Mouse (Mus musculus): ENCODE results near the gene Gcnt2.
"Not testable (repeated sequence)": the region's sequence is repeated elsewhere in the genome, so short reads cannot be mapped to it uniquely, and the experiment has no call there.

Gene Gcnt2

DNA sequence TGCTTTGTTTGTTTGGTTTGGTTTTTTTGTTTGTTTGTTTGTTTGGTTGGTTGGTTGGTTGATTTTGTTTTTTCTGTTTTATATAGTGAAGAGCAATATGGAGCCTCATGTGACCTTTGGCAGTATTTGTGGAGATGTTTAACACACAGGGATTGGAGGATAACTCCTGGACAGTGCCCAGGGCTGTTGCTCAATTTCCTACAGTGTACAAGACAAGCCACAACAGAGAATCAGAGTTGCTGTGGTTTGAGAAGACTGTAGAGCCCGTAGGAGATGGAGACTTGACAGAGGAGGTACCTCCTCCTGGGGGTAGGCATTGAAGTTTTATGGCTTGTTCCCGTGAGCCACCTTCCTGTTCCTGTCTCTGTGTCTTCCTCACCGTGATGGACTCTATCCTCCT is 87.0 kb downstream of the Gcnt2 start:
- no peak for DNase-seq

DNA sequence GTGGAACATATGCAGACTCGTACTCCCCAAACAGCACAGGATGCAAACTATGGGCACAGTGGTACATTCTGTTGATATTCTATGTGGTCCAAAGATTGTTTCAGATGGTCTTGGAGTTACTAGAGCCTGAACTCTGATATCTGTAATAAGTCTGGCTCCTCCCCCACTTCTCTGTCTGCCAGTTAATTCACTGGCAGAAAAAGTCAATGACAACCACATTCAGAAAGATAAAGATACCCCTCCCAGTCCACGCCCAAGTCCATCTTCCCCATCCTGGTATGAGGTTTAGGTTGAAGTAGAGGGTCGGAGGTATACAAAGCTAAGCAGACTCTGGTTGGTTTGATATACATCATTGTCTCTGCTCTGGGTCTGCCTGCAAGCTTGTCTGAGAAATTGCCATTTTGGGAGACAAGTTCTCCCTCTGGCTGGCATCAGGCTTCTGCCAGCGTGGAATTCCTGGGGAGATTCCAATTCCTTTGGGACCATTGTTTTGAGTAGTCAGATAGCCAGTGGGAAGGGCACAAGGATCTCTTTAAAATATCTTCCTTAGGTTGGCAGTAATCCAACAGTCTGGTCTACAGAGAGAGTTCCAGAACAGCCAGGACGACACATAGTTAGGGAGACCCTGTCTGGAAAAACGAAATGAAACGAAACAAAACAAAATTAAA is 88.1 kb downstream of the Gcnt2 start:
- no peak for DNase-seq

DNA sequence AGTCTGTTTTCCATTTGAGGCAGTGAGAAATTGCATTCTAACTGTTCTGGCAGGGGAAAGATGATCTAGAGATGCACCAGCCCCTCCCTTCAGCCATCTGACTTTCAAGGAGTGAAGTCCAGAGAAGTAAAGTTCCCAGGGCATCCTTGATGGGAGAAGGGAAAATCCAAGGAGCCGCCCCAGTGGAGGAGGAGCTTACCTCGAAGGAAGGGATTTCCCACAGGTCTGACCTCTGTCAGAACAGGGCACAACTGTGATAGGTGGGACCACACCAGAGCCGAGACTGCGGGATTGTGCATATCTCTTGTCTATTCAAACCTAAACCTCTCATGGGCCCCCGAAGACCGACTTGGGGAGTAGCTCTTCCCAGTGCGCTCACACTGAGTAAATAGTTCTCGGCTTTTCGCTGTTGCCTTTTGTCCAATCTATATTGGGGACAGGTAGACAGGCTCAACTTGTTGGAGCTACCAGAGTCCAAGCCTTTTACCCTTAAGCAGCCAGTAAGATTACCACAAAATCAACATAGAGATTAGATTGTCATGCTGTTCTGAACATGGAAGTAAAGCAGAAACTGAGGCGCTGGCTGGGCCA is 91.9 kb downstream of the Gcnt2 start:
- no peak for DNase-seq

DNA sequence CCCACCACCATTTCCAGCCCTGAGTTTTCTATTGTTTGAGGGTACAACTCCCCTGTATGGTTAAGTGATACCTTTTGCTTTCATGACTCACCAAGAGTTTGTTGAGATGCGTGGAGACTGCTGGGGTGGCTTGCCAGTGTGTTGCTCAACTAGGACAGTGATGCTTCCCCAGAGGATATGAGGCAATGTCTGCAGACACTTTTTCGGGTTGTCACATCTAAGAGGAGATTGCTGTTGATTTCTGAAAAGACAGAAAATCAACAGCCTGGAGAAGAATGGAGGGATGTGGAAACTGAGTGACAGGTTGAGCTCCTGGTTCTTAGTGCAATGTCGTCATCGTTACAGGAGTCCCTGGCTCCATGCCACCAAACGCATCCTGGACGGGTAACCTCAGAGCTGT is 93.7 kb downstream of the Gcnt2 start:
- DNase-seq, result peak; percentile 7

DNA sequence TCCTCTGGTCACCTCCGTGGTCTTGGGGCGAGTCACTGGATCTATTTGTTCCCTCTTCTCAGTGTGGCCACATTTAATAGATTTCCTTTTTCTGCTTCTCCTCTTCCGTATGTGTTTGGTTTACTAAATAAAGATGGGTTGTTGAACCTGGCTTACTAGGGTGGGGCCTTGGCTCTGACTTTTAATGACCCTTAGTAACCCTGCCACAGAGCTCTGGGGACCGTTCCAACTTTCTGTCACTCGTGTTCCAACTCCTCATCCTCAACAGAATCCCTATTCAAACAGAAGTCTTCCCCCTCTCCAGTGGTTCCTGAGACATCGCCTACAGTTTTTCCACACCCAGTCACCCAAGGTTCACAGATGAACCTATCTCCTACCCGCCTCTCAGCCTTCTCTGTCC is 96.2 kb downstream of the Gcnt2 start:
- no peak for DNase-seq

DNA sequence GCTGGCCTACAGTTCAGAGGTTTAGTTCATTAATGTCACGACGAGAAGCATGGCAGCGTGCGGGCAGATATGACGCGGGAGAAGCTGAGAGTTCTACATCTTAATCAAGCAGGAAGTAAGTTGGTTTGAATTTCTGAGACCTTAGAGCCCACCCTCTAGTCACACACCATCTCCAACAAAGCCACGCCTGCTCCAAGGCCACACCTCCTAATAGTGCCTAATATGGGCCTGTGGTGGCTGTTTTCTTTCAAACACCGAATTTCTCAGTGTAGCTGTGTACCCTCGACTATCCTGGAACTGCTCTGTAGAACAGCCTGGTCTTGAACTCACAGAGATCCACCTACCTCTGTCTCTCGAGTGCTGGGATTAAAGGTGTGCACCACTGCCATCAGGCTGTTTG is 108.1 kb downstream of the Gcnt2 start:
- DNase-seq, result no peak

DNA sequence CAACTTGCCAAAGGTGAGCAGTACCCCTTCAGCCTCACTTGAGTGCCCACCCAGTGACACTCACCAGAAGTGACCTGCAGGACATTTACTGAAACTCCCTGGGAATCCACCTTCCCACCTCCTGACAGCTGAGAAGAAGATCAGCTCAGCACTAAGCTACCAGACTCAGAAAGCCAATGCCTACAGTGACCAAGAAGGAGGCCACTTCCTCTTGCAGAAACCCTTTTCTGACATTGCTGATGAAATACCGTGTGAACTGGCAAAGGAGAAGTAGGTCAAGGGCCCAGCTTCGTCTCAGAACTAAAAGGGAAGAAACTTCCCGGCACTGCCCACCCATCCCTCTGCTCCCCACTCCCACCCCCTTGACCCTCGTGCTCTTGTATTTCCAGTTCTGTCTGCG is 109.0 kb downstream of the Gcnt2 start:
- DNase-seq, result no peak

DNA sequence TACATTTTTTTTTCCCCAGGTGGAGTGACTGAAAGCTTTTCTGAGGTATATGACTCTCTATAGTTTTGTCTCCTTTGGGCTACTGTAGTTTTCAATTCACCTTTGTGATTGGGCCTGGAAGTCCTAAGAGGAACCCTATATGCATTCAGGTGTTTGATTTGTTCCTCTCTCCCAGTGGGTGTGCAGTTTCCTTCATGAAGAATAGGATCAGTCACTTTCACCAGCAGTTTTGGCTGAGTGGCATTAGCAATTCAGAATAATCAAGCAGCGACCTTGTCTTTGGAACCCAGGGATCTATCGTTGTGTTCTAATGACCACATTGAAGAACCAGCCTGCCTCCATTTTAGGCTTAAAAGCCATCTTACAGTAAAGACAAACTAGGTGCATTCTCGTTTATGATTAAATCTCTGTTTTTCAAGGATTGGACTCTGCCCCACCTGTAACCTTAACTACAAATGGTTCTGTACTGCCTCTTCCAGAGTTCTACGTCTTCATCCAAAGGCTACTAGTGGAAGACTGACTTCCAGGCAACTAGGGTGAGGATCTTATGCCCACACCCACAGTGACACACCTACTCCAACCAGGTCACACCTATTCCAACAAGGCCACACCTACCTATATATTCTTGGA is 110.3 kb downstream of the Gcnt2 start:
- no peak for DNase-seq

DNA sequence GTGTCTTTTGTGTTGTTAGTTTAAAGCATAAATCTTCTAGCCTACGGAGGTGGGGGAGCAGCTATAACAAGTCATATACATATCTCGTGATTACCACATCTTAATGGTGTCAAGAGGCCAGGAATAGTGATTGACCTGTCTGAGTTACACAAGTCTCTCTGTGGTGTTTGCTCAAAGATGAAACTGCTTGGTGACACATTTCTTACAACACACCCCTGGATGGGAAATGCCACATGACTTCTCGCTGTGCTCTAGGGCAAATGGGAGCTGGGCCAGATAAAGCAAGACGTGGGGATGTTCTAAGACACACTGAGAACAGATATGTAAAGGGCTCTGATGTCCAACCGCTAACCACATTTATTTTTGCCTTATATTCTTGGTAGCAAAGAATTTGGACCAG is 111.7 kb downstream of the Gcnt2 start:
- no peak for DNase-seq

DNA sequence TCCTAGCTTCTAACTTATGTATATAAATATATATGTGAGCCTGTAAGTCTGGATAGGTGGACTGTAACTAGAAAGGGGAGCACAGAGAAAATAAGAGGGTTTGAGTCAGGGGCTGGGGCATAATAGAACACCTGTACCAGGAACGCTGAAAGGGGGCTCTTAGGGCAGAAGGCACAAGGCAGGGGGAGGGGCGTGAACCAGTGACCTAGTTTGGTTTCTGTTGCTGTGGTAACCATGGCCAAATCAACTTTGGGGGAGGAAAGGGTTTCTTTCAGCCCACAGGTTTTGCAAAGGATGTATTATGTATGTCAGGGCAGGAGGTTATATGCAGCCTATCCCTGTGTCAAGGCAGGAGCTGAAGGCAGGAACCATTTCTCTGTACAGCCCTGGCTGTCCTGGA is 112.3 kb downstream of the Gcnt2 start:
- no peak for DNase-seq

DNA sequence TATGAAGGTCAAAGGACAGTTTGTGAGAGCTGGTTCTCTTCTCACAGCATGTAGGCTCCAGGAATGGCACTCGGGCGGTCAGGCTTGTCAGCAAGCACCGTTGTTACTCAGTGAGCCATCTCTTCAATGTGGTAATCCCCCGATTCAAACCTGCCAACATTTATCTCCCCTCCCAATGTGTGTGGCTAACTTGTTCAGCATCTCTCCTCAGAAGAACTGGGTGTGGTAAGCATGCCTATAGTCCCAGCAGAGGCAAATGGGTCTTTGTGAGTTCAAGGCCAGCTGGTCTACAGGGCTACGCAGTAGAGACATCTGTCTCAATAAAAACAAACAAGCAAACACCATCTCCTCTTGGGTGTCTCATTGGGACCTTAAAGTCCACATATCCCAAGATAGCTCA is 113.4 kb downstream of the Gcnt2 start:
- DNase-seq, result no peak

DNA sequence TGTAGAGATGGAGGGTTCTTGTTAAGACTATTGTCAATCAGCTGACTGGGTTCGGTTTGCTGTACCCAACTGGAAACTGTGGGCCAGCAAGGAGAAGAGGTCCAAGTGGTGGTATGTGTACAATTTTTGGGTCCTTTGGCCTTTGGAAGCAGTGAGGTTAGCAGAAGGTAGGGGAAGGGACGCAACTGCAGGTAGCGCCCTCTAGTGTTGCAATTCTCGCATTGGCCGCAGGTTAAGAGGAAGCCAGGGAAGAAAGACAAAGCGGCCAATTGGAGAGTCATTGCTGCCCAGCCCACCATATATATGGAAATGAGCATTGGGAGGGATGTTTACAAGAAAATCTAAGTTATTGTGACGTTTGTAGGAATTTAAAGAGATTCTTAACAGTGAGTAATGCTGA is 118.1 kb downstream of the Gcnt2 start:
- peak; percentile 33 for DNase-seq

DNA sequence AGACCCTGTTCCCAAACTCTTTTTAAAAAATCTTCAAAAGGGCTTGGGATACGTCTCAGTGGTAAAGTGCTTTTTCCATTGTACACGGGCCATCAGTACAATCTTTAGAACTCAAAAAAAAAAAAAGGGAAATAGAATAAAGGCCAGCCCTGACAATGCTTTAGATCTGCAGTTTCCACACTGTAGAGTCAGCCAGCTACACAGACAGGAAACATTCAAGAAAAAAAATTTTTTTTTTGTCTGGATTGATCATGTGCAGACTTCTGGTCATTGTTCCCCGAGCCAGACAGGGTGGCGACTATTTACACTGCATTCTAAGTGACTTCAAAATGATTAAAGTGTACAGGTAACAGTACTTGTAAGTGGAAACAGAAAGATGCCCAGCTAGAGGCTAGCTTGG is 119.1 kb downstream of the Gcnt2 start:
- no peak for DNase-seq

DNA sequence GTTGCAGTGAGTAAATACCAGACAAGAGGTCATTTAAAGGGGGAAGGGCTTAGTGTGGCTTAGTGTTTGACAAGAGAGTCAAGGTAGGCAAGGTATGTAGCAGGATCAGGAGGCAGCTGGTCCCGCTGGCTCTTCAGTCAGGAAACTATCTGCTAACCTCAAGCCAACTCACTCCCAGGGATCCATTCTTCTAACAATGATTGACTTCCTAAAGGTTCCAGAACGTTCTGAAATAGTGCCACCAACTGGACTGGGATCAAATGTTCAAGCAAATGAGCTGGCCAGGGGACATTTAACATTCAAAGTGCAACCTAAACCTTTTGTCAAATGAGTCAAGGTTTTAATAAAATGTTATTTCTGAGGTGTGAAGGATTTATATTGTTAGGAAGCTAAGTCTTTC is 119.8 kb downstream of the Gcnt2 start:
- no peak for DNase-seq

DNA sequence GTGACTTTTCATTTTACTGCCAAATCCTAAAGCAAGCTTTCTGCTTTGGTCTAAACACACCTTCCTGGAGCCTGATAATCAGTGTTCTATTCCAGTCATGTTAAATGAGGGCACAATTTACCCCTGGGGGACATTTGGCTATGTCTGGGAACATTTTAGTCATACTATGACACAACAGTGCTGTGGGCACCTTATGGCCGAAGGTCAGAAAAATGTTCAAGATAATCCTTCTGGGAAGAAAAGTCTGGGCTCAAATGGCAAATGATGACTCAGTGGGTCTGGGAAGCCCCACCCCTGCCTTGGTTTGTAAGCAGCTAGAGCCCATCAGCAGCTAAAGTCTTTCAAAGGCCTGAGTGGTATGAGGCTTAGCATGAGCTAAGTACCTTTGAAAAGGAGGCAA is 123.2 kb downstream of the Gcnt2 start:
- DNase-seq, result no peak

DNA sequence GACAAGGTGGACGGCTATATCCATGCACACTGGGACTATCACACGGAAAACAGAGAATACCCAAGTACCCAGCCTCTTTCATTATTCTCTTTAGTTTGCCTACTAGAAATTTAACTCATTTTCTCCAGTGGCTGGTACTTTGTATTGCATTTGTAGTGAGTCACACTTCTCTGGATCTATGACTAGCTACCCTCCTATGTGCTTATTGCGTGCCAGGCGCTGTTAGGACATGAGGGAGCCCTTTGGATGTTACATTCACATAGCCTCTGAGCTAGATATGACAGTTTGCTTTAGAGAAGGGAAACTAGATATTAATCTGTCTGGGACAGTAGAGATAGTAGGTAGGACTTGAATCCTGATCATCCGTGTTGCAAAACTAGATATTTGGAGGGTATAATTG is 126.5 kb downstream of the Gcnt2 start:
- no peak for DNase-seq

DNA sequence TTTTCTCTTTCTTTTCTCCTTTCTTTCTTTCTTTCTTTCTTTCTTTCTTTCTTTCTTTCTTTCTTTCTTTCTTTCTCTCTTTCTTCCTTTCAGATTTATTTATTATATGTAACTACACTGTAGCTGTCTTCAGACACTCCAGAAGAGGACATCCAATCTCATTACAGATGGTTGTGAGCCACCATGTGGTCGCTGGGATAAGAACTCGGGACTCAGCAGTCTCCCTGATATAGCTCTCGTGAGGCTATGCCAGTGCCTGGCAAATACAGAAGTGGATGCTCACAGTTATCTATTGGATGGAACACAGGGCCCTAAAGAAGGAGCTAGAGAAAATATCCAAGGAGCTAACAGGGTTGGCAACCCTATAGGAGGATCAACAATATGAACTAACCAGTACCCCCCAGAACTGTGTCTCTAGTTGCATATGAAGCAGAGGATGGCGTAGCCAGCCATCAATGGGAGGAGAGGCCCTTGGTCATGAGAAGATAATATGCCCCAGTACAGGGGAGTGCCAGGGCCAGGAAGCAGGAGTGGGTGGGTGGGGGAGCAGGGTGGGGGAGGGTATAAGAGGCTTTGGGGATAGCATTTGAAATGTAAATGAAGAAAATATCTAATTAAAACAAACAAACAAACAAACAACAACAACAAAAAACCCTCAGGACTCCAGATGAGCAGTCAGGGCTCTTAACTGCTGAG is 128.2 kb downstream of the Gcnt2 start:
- DNase-seq, result not testable (repeated sequence)

DNA sequence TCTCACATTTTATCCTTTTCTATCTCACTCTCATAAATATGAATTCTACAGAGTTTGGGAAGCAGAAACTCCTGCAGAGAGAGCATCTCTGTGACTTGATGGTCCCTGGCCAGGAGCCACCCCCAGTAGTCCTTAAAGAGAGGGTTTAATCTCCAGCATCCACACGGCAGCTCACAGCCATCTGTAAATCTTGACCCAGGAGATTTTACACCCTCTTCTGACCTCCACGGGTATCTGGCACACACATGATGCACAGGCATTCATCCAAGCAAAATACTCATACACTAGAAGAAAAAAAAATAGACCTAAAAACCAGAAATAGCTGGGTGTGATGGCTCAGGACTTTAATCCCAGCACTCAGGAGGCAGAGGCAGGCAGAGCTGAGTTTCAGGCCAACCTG is 128.9 kb downstream of the Gcnt2 start:
- no peak for DNase-seq

DNA sequence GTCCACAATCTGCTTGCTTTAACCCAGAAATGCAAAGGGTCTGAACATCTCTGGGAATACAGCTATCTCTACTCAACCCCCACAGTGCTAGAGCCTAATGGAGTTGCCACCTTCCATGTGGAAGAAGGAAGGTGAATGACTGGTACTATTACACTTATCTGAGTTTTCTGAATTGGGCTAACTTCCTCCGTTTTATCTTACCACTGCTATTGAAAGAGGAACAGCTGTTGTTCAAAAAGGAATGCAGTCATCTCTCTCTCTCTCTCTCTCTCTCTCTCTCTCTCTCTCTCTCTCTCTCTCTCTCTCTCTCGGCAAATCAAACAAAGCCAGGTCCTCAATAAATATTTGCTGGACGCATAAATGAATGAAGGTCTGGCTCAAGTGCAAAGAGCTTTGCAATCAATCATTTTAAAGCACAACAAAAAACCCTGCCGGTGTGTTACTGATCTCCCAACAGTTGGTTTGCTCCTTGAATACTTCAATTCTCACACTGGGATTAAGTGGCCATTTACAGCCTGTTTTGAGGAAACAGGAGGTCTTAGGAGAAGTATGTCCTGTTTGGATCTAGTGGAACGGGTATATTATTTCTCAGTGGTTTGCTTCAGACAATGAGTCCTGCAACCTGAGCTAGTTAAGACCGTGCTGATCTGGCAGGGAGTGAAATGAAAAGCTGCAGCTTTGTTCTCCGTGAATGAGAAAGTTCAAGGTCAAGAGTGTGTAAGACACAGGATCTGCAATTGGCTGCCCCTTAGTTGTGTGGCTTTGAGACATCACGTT is 135.1 kb downstream of the Gcnt2 start:
- no peak for DNase-seq

DNA sequence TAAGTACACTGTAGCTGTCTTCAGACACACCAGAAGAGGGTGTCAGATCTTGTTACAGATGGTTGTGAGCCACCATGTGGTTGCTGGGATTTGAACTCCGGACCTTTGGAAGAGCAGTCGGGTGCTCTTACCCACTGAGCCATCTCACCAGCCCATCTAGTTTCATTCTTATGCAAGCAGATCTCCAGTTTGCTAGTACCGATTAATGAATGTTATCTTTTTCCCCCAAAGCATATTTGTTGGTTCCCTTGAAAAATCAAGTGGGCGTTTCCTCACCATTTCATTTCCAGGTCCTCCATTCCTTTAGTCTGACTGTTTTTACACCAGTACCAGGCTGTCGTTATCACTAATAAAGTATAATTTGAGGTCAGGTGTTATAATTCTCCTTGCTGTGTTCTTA is 139.0 kb downstream of the Gcnt2 start:
- DNase-seq, result not testable (repeated sequence)

DNA sequence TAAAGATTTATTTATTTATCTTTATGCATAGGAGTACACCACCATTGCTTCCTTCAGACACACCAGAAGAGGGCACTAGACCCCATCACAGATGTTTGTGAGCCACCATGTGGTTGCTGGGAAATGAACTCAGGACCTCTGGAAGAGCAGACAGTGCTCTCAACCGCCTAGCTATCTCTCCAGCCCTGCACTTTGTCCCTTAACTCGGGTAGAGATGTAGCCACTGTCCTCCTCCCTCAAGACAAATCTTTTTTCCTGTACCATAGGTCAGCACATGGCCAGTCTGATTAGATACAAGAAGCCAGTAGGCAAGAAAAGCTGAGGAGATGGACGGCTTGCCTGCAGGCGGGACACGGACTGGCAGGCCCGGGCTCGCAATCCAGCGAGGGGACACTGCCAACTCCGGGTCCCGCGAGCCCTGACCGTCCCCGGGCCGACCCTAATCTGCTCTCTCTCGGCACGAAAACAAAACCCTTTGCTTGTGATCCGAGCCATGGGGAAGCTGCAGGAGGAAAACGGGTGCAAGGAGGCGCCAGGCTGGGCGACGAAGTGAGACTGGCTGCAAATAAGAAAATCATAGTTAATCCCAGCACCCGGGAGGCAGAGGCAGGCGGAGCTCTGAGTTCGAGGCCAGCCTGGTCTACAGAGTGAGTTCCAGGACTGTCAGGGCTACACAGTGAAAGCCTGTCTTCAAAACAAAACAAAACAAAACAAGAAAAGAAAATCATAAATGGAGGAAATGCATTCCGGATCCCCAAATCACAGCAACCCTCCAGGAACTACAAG is 140.8 kb downstream of the Gcnt2 start:
- DNase-seq, result peak; percentile 17

DNA sequence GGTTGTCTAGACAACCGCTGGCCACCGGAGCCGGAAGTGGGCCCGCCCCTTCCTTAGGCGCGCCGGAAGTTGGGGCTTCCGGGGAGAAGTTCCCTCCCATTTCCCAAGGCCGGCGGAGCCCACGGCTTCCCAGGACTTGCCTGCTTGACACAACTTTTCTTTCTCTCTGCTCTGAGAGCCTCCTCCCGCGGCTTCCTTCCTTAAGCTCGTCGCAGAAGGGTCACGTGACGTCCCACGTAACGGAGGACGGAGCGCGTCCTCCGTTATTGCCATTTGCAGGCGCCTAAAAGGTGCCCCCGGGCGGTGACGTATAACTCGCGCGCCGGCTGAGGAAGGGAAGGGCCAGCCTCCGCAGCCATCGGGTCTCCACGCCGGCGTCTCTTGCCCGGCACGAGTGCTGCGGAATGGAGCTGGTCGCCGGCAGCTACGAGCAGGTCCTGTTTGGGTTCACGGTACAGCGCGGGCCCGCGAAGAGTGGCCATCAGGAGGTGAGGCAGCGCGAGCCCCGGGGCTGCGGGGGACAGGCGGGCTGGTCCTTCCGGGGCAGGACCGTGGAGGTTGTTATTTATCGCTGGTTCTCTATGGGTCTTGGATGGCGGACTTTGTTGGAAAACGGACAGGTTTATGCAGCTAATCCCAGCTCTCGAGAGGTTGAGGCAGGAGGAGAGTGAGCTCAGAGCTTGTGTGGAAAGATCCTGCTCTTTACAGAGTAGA is 141.5 kb downstream of the Gcnt2 start, which contains the start of gene Pak1ip1:
Gene Pak1ip1, plus strand, starts transcription at position 98 of the 714 bp plus-strand sequence.
- DNase-seq, result peak; percentile 94
